Mouse (Mus musculus) lung, adult 18-20 months (tissue): ENCODE data around the gene Zfp768.

ENCODE experiments used
- DNase-seq, 2 experiments: peaks; one replicate each; pipeline ENCODE4 v3.0.0; 2022; ENCODE audit warnings: mixed read lengths in 2 of 2

The Zfp768 gene

GRCm38 (mm10) chr7:127296786-127297555 lies 48.4 kb downstream of the Zfp768 start:
- peak in 1 of 2 experiments; percentile 16 for DNase-seq

GRCm38 (mm10) chr7:127296098-127296497 lies 49.3 kb downstream of the Zfp768 start, which contains the start of gene Itgal:
Gene Itgal, plus strand, starts transcription at chr7:127296260.
- DNase-seq = peak; percentile 48 to 49
